Mouse (Mus musculus): ENCODE measurements around the gene Aoc2.

Gene Aoc2

DNA sequence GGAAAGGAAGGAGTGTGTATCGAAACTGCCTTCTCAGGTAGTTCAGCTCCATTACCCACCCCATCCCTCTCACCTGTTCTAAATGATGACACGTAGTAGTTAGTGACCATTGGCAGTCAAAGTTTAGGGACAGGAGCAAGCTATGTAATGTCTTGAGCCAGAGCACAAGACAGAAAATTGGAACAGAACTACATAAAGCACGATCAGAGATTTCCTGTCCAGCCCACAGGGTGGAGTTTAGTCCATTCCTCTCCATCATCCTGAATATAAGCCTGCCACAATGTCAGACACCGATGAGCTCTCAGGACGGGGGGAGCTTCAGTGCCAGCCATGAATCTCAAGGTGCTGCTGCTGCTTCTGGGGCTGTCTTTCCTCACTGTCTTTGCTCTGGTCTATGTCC is at the start of gene Aoc2:
Gene Aoc2 (plus strand): TSS at position 301 of the 400 bp plus-strand sequence.
- no peak for ATAC-seq (ENCODE audit: low TSS enrichment)

- ATAC-seq (ENCODE audit: low TSS enrichment) = no peak
Observed at GRCm38 (mm10) chr11:101275309-101275708, 49.6 kb upstream of the Aoc2 start.

DNA sequence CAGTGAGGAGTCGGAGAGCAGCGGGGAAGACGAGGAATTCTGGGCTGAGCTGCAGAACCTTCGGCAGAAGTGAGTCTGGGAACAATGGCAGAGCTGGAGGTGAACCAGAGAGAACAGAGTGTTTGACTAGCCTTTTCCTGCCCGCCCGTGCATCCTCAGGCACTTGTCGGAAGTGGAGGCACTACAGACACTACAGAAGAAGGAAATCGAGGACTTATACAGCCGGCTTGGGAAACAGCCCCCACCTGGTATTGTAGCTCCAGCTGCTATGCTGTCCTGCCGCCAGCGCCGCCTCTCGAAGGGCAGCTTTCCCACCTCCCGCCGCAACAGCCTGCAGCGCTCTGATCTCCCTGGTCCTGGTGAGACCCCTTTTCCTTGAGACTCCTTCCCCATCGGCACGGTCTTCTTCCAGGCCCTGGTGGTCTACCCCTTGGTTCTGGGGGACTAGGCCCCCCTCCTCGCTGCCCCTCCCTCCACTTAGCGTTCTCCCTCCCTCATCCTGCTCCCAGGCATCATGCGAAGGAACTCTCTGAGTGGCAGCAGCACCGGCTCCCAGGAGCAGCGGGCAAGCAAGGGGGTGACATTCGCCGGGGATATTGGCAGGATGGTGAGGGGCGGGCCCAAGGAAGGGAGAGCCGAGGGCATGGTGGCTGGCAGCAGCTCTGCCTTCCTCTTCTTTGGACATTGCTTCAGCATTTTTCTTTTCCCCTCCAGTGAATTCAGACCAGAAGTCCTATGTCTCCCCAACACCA is 48.4 kb upstream of the Aoc2 start:
- no peak for ATAC-seq (ENCODE audit: low TSS enrichment)

- ATAC-seq (ENCODE audit: low TSS enrichment) = no peak
Observed at GRCm38 (mm10) chr11:101277381-101278222, 47.3 kb upstream of the Aoc2 start.

DNA sequence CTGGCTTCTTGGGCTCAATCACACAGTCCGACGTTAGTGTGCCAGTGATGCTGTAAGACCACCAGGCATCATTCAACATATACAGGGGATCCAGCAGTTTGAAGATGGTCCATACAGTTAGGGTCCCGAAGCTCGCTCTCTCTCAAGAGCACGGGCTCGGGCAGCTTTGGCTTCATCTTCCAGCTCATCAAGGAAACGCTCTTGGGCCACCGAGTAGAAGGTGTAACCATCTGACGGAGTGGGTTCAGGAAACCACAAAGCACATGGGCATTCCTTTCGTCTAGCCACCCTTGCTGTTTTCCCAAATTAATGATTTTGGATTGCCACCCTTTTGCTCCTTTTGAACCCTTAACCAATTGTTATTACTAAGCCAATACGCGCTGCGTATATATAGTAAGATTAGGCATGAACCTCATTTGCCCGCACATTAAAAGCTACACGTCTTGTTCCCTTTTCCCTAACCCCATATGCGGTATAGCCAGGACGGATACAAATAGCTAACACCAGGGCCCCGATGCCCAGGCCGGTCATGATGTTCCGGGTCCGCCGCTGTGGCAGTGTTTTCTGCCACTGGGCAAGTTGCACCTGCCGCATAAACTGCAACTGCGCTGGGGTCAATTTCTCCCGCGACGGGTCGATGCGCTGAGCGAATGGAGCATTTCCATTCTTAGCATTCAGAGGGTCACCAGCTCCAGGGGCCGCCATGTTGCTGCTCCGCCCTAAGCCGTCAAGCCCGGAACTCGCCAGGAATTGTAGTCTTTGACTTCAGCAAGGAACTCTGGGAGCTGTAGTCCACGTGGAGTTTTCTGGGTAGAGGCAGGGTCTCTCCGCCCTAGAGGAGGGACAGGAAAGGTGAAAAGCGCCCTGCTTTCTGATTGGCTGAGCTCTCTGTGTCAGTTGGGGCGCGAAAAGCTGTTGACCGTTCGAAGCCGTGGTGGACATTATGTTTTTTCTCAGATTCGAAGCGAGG is 46.4 kb upstream of the Aoc2 start, which contains the start of the genes Cntd1 and Coa3:
Gene Cntd1 (plus strand): TSS at position 790 of the 970 bp plus-strand sequence.
Gene Coa3 (minus strand): TSS at position 892 of the 970 bp plus-strand sequence.
- ATAC-seq (ENCODE audit: low TSS enrichment) = peak; percentile 99

DNA sequence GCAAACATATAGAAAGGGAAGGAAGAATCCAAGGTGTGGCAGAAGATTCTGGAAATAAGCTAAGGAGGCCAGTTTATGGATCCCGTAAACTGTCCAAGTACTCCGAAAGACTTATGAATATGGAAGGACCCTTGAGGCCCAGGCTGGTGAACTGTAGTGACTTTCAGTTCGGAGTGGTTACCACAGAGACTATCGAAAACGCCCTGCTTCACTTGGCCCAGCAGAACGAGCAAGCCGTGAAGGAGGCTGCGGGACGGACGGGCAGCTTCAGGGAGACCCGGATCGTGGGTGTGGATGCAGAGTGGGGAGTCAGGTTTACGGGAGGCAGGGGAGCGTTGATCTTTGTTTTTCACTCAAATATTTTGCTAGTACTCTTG is 45.7 kb upstream of the Aoc2 start:
- ATAC-seq (ENCODE audit: low TSS enrichment) = peak; percentile 5; the same call in 1 of the 2 replicates

DNA sequence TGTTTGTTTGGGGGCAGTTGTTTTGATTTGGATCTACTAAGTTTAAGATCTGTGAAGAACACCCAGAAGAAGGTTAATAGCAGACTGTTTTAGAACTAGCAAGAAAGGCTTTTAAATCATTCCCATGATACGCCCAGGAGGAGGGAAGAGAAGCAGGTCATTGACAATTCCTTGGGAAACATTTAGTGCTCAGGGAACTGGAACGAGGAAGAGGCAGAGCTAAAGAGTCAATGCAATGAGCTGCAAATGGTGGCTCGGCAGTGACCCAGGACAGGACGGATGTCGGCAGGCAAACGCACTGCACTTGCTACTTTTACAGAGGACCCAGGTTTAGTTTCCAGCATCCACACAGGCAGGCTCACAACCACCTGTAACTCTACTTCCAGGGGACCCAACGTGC is 44.0 kb upstream of the Aoc2 start:
- no peak for ATAC-seq (ENCODE audit: low TSS enrichment)

DNA sequence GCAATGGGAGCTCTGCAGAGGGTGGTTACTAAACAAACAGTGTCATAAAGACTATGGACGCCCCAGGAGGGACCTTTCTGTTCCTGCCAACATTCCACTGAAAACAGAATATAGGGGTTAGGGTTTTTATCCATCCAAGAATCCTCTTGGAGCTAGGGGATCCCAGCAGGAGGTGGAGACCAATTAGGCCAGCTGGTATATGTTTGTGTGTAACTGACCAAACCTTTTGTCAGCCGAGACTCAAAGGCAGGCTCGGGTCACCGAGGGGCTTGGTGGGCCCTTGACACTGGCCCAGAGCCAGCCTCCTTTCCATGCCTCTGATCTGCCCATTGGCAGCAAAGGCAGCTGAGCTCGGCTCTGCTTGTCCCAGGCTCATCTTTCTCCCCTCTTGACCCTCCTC is 42.0 kb upstream of the Aoc2 start:
- ATAC-seq (ENCODE audit: low TSS enrichment) = no peak

DNA sequence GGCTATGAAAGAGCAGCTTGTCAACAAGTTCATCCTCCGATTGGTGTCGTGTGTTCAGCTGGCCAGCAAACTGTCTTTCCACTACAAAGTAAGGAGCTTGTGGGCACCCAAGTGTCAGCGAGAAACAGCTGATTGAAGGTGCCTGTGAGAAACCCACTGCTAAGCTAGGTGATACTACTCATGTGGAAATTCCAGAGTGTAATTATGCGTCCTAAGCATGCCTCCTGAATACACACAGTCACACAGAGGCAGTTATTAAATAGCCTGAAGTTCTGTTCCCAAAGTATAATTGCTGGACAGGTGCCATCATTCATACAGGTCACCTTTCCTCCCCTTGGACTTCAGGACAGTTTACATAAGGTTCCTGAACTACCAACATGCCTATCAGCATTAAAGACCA is 41.1 kb upstream of the Aoc2 start:
- no peak for ATAC-seq (ENCODE audit: low TSS enrichment)

- no peak for ATAC-seq (ENCODE audit: low TSS enrichment)
Observed at GRCm38 (mm10) chr11:101287306-101287705, 37.6 kb upstream of the Aoc2 start.

DNA sequence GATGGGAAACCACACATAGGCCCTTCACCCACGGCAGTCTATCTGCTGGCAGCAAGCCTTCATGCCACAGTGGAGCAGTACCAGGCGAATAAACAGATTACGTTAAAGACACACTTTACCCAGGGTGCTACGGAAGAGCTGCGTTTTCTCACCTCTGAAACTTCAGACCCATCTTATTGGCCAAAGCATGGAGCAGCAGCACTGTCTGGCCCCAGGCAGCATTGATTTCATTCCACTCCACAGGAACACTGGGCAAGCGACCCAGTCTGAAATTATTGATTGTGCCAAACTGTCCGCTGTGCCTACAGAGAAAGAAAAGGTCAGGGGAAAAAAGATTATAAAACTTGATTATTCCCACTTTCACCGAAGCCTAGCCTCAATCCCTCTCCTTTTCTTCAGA is 33.6 kb upstream of the Aoc2 start:
- no peak for ATAC-seq (ENCODE audit: low TSS enrichment)

DNA sequence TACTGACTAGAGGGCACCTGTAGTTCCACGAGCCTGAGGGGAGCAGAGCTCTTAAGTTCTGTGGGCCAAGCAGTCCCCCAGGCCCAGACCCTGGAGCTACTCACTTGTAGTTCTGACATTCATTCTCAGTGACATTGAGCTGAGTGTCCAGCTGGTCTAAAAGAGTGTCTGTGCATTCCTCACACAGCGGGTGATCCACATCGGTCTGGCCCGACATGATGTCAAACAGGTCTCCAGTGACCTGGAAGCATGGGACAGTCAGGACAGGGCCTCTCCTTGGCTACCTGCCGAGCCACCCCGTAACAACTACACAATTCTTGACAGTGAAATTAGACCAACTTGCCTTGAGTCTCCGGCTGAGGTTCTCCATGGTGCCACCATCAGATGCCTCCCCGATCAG is 29.7 kb upstream of the Aoc2 start:
- ATAC-seq (ENCODE audit: low TSS enrichment) = no peak

- no peak for ATAC-seq (ENCODE audit: low TSS enrichment)
Observed at GRCm38 (mm10) chr11:101300881-101301280, 24.0 kb upstream of the Aoc2 start.

GRCm38 (mm10) chr11:101301299-101302003 is 23.4 kb upstream of the Aoc2 start:
- ATAC-seq (ENCODE audit: low TSS enrichment) = no peak

GRCm38 (mm10) chr11:101302004-101302798 is 22.7 kb upstream of the Aoc2 start, which contains the start of gene Becn1:
TSS of gene Becn1 (minus strand) at chr11:101302286.
- ATAC-seq (ENCODE audit: low TSS enrichment) = peak; percentile 99

DNA sequence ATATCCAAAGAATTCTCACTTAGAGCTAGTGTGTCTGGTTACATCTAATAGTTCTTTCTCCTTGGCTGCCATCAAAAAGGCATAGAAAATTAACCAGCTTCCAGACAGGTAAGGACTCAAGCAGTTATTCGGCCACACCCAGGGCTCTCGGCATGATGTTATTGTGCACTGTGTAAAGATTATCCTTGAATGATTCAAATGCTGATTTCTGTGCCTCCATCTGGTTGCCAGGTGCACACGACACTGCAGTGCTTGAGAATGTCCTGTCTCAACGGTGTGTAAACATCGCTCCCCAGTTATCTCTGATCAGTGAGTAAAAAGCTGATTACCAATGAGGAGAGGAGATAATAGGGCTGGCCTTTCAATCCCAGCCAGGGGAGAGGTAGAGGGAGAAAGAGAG is 17.1 kb upstream of the Aoc2 start:
- ATAC-seq (ENCODE audit: low TSS enrichment) = no peak

DNA sequence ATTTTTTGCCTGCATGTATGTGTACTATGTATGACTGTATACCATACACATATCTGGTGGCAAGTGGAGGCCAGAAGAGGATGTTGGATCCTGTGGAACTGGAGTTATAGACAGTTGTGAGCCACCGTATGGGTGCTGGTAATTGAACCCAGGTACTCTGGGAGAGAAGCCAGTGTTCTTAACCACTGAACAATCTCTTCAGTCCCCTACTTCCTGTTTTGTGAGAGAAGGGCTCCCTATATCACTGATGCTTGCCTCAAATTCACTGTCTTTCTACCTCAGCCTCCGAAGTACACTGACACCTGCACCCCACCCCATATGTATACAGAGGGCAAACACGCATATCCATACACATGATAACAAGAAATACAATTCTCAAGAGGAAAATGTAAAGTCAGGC is 13.8 kb upstream of the Aoc2 start:
- ATAC-seq (ENCODE audit: low TSS enrichment) = no peak

DNA sequence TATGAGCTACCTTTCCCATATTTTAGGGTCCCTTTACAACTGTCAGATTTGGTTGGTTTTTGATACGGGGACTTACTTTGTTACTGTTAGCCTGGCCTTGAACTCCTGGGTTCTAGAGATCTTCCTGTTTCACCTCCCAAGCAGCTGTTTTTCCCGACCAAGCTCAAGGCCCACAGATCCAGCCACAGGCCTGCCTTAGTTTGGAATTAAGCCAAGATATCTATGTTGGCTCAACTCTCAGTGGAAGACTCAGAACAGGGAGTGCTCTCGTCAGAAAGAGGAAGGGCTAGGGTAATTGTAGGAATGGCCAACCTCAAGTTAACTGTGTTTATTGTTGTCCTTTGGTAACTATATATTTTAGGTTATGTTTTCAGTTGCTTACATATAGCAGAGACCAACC is 12.7 kb upstream of the Aoc2 start:
- no peak for ATAC-seq (ENCODE audit: low TSS enrichment)

DNA sequence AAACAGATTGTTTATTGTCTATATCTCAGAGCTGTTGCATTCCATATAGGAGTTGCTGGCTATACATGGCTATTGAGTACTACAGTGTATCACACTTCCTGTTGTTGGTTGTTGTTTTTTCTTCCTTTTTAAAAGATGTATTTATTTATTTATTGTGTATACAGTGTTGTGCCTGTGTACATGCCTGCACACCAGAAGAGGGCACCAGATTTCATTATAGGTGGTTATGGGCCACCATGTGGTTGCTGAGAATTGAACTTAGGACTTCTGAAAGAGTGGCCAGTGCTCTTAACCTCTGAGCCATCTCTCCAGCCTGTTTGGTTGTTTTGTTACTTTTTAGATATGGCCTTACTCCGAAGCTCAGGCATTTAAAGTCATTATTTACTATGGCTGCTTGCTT is 10.3 kb upstream of the Aoc2 start:
- ATAC-seq (ENCODE audit: low TSS enrichment) = no peak

GRCm38 (mm10) chr11:101315082-101315650 is 9.7 kb upstream of the Aoc2 start:
- no peak for ATAC-seq (ENCODE audit: low TSS enrichment)

All from frontal cortex, adult (tissue).